Mouse (Mus musculus) midbrain, embryonic 13.5 days (tissue): ENCODE measurements at regions not wholly inside any gene's neighbourhood (a gene's known extent, or its start where the extent isn't known, plus 50 kb on each side); places are given as distances from the start of the nearest gene placed in this dataset.

Source experiments
- ATAC-seq: fragments of 200-750 bp; cut with Nextera tagmentation; 2 replicates; pipeline ENCODE4 v1.8.0; 2017; ENCODE audit warnings: mild to moderate bottlenecking, moderate TSS enrichment, moderate library complexity
- H3K27ac ChIP-seq: fragments of 300-500 bp; sonication (generic); 2 replicates; pipeline ENCODE4 v1.5.1; 2015; ENCODE audit warnings: inconsistent platforms, mild to moderate bottlenecking, moderate library complexity
- H3K27me3 ChIP-seq: fragments of 300-500 bp; sonication (generic); 2 replicates; pipeline ENCODE4 v1.6.1; 2015; ENCODE audit warnings: mild to moderate bottlenecking, inconsistent platforms
- H3K36me3 ChIP-seq: fragments of 300-500 bp; sonication (generic); 2 replicates; pipeline ENCODE4 v1.6.1; 2015; ENCODE audit warnings: mild to moderate bottlenecking, inconsistent platforms
- H3K4me1 ChIP-seq: fragments of 300-500 bp; sonication (generic); replicated peaks from 2 replicates; pipeline ENCODE4 v1.6.1; 2015; ENCODE audit warnings: inconsistent platforms
- H3K4me2 ChIP-seq: fragments of 300-500 bp; sonication (generic); replicated peaks from 2 replicates; pipeline ENCODE4 v1.6.1; 2015; ENCODE audit warnings: moderate library complexity, mild to moderate bottlenecking, inconsistent platforms
- H3K4me3 ChIP-seq: fragments of 300-500 bp; sonication (generic); replicated peaks from 2 replicates; pipeline ENCODE4 v1.5.1; 2015; ENCODE audit warnings: mild to moderate bottlenecking, inconsistent platforms
- H3K9ac ChIP-seq: fragments of 300-500 bp; sonication (generic); replicated peaks from 2 replicates; pipeline ENCODE4 v1.6.1; 2015; ENCODE audit warnings: mild to moderate bottlenecking, inconsistent platforms
- H3K9me3 ChIP-seq: fragments of 300-500 bp; sonication (generic); 2 replicates; pipeline ENCODE4 v1.6.1; 2016; ENCODE audit warnings: mild to moderate bottlenecking, inconsistent platforms
- WGBS: fragments of 180-500 bp; shearing (Covaris S2); methylation state at CpG from one replicate; pipeline ENCODE4 v1.1.7; 2015; 5-methylcytosine and 5-hydroxymethylcytosine counted together

DNA sequence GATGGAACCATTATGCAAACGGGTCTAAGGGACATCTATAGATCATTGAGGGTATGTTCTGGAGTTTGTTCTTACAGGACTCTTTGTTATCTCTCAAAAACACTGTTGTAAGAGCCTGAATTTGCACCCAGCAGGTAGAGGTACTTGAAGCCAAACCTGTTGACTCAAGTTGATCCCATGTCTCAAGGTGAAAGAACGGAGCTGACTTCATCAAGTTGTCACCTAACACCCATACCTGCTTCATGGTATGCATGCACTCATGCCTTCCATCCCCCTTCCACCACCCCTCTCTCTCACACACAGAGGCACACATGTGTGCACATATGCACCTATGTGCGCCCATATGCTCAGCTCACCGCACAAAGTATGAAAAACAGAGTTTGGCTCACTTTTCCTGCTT lies 189.0 kb downstream of the Ttll7 start:
- H3K9ac ChIP-seq, result no peak overlapping the region
- no peak overlapping the region for H3K4me2 ChIP-seq
- 91% methylated on average over 4 of the region's 4 CpGs for WGBS
- H3K36me3 ChIP-seq, result no peaks in the 10 kb centered on the region
- no peaks in the 10 kb centered on the region for H3K9me3 ChIP-seq
- no peaks in the 10 kb centered on the region for H3K27me3 ChIP-seq
- H3K27ac ChIP-seq, result no peak overlapping the region
- H3K4me3 ChIP-seq, result no peak overlapping the region
- ATAC-seq, result no peak
- H3K4me1 ChIP-seq, result no peaks in the 10 kb centered on the region

GRCm38 (mm10) chr3:147042911-147043310 lies 190.7 kb downstream of the Ttll7 start:
- H3K4me1 ChIP-seq, result no peaks in the 10 kb centered on the region
- no peak overlapping the region for H3K27ac ChIP-seq
- H3K27me3 ChIP-seq, result no peaks in the 10 kb centered on the region
- WGBS, result 85% methylated on average over 3 of the region's 3 CpGs
- no peak for ATAC-seq
- H3K36me3 ChIP-seq, result no peaks in the 10 kb centered on the region
- no peak overlapping the region for H3K4me3 ChIP-seq
- H3K4me2 ChIP-seq, result no peak overlapping the region
- no peak overlapping the region for H3K9ac ChIP-seq
- H3K9me3 ChIP-seq, result no peaks in the 10 kb centered on the region

DNA sequence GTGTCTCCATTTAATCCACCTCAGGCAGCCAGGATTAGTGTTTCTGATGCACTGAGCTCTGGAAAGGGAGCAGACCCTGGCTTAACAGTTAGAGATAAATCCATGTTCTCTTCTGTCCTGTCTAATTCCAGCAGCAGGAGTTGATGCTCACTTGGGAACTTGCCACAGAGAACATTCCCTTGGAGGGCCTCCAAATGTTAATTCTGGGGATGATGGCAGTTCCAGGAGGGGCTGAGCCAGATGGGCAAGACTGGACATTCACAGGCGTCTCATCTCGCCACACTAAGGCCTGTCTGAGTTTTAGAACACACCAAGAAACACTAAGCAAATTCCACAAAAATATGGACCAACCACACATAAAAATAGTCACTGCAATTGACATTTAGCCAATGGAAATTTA lies 194.5 kb downstream of the Ttll7 start:
- no peaks in the 10 kb centered on the region for H3K27me3 ChIP-seq
- H3K4me2 ChIP-seq, result no peak overlapping the region
- WGBS, result 70% methylated on average over 2 of the region's 2 CpGs
- H3K9me3 ChIP-seq, result no peaks in the 10 kb centered on the region
- H3K4me1 ChIP-seq, result no peaks in the 10 kb centered on the region
- H3K27ac ChIP-seq, result no peak overlapping the region
- no peak overlapping the region for H3K4me3 ChIP-seq
- H3K36me3 ChIP-seq, result no peaks in the 10 kb centered on the region
- no peak overlapping the region for H3K9ac ChIP-seq
- ATAC-seq, result no peak

- no peak overlapping the region for H3K27ac ChIP-seq
- no peaks in the 10 kb centered on the region for H3K4me1 ChIP-seq
- no peaks in the 10 kb centered on the region for H3K36me3 ChIP-seq
- no peaks in the 10 kb centered on the region for H3K27me3 ChIP-seq
- H3K9ac ChIP-seq, result no peak overlapping the region
- no peak overlapping the region for H3K4me3 ChIP-seq
- WGBS, result 81% methylated on average over 8 of the region's 8 CpGs
- H3K9me3 ChIP-seq, result no peaks in the 10 kb centered on the region
- H3K4me2 ChIP-seq, result no peak overlapping the region
- no peak for ATAC-seq
Measured at GRCm38 (mm10) chr3:147054157-147054838, 202.1 kb downstream of the Ttll7 start.

DNA sequence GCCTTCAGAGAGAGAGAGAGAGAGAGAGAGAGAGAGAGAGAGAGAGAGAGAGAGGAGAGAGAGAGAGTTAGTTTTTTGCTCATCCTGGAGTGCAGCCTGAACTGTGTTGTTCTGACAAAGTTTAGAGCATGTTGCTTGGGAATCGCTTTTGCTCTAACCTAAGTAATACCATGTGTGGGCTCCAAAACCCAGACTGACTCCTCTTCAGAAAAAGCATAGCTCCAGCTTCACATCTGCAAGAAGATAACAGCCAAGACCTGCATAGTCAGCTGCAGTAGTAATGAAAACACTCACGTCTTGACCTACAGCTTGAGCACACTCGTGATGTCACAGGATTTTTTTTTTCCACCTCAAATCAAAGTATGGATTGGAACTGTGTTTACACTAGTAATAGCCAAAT lies 205.7 kb downstream of the Ttll7 start:
- no peak overlapping the region for H3K4me2 ChIP-seq
- 83% methylated on average over 3 of the region's 3 CpGs for WGBS
- H3K27ac ChIP-seq, result no peak overlapping the region
- H3K9ac ChIP-seq, result no peak overlapping the region
- H3K27me3 ChIP-seq, result no peaks in the 10 kb centered on the region
- H3K4me1 ChIP-seq, result no peaks in the 10 kb centered on the region
- H3K36me3 ChIP-seq, result no peaks in the 10 kb centered on the region
- H3K4me3 ChIP-seq, result no peak overlapping the region
- H3K9me3 ChIP-seq, result no peaks in the 10 kb centered on the region
- no peak for ATAC-seq

GRCm38 (mm10) chr3:147060659-147061058 lies 208.5 kb downstream of the Ttll7 start:
- Histone ChIP-seq H3K27me3 (no peaks in the 10 kb centered on the region), H3K4me1 (peaks cover 11% of the 10 kb centered on the region), H3K27ac (no peak overlapping the region), H3K4me3 (no peak overlapping the region), H3K4me2 (no peak overlapping the region), H3K36me3 (no peaks in the 10 kb centered on the region), H3K9me3 (no peaks in the 10 kb centered on the region), H3K9ac (no peak overlapping the region)
- ATAC-seq, result no peak
- WGBS, result 90% methylated on average over 8 of the region's 8 CpGs

- Histone ChIP-seq H3K36me3 (no peaks in the 10 kb centered on the region), H3K27me3 (no peaks in the 10 kb centered on the region), H3K4me2 (no peak overlapping the region), H3K27ac (no peak overlapping the region), H3K4me3 (no peak overlapping the region), H3K9ac (no peak overlapping the region), H3K4me1 (peaks cover 11% of the 10 kb centered on the region), H3K9me3 (no peaks in the 10 kb centered on the region)
- ATAC-seq, result no peak
- WGBS, result 83% methylated on average over 7 of the region's 7 CpGs
Measured at GRCm38 (mm10) chr3:147062451-147062850, 210.3 kb downstream of the Ttll7 start.

DNA sequence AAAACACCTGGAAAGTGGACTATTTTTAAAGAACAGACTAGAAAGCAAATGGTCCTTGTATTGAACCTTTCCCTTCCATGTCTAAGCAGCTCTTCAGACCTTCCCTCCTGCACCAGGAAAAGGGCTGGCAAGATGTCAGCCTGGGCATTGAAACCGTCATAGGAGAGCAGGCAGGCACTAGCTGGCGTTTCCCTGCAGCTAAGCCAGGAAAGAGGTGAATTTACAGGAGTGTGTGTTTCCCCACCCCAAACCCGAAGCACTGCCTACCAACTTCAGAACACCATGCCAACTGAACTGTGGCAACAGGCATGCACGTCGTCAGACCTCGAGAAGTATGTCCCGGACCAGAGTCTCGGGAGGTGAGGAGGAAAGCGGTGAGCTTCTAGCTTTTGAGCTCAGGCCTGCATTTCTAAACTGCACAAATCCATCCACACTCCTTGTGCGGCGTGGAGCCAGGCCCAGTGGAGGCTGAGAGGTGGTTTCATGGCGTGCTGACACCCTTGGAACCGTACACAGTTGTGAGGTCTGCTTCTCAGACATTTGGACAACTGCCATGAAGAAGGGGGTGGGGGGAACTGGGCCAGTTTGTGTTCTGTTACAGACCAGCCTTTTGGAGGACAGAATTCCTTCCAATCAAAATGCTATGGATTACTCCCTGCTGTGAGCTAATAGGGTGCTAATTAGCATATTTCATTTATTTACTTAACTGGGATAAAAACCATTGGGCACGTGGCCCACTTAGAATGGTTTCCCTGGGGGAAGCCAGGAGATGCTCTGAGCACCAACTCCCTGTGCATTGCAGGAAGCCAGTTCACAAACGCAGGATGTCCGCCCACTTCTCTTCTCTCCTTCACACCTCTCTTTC lies 211.6 kb downstream of the Ttll7 start:
- Histone ChIP-seq H3K27ac (no peak overlapping the region), H3K4me2 (no peak overlapping the region), H3K4me3 (no peak overlapping the region), H3K36me3 (no peaks in the 10 kb centered on the region), H3K4me1 (peaks cover 11% of the 10 kb centered on the region), H3K9me3 (no peaks in the 10 kb centered on the region), H3K9ac (no peak overlapping the region), H3K27me3 (no peaks in the 10 kb centered on the region)
- WGBS, result 74% methylated on average over 16 of the region's 16 CpGs
- peak; percentile 80 for ATAC-seq

DNA sequence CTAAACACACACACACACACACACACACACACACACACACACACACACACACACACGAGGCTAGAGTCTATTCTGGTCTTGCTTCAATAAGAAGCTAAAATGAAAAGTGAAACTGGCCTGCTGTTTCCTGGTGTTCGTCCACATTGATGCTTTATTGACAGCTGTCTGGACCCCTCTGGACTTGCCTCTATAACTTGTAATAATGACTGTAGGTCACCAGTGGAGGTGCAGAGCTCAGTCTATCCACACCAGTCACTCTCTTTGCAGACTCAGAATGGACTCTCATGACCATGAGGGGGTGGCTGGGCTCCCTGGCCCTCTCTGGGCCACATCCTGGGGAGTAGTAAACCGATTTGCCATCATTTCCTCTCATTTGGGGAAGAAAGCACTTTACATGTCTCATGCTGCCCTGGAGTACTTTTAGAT lies 212.3 kb downstream of the Ttll7 start:
- Histone ChIP-seq H3K9ac (no peak overlapping the region), H3K27ac (no peak overlapping the region), H3K9me3 (no peaks in the 10 kb centered on the region), H3K4me1 (peaks cover 11% of the 10 kb centered on the region), H3K27me3 (no peaks in the 10 kb centered on the region), H3K4me3 (no peak overlapping the region), H3K36me3 (no peaks in the 10 kb centered on the region), H3K4me2 (no peak overlapping the region)
- 63% methylated on average over 3 of the region's 3 CpGs for WGBS
- ATAC-seq, result peak; percentile 65

- Histone ChIP-seq H3K9ac (no peak overlapping the region), H3K4me2 (no peak overlapping the region), H3K27ac (no peak overlapping the region), H3K36me3 (no peaks in the 10 kb centered on the region), H3K9me3 (no peaks in the 10 kb centered on the region), H3K27me3 (no peaks in the 10 kb centered on the region), H3K4me1 (no peaks in the 10 kb centered on the region), H3K4me3 (no peak overlapping the region)
- WGBS, result 92% methylated on average over 2 of the region's 2 CpGs
- no peak for ATAC-seq
Measured at GRCm38 (mm10) chr3:147070972-147071371, 218.8 kb downstream of the Ttll7 start.

DNA sequence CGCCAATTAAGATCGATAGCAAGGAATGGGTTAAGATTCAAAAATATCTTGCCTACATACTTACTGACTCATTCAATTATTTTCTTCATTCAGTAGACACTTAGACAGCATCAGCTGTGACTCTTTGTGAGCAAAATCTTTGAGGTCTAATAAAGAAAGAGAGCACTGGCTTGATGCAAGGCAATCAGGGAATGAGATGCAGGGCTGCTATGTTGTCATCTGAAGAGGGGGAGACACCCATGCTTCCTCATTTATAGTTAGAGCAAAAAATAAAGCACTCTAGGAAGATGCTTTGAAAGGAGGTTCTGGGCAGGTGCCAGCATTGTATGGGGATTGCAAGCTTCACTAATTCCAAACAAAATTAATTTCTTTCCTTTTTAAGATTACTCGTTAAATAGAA lies 228.0 kb downstream of the Ttll7 start:
- H3K27ac ChIP-seq, result no peak overlapping the region
- WGBS, result 59% methylated on average over 3 of the region's 3 CpGs
- ATAC-seq, result no peak

DNA sequence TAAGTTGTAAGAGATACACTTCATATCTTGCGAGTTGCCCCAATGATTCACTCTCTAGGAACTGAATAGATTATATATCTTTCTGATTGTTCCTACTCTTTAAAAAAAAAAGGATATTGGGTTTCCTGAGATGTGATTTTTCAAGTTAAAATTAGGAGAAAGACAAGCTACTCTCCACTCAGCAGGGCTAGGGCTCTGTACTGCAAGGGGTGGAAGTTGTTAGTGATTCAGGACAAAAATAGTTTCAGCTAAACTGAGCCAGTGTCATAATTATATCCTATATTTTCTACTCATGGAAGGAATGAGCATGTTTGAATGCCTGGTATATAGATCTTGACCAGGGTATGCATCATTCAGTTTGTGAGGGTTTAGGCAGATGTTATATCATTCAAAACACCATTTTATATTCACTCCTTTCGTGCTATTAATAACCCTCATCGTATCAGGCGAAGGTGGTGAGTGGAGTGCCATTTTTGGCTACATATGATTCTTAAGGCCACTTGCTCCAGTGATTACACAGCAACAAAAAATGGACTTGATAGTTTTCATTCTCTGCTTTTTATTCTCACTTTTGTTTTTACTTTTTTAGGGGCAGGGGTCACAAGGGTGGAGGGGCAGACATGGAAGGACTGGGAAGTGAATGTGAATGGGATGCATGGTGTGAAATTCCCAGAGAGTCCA lies 228.7 kb downstream of the Ttll7 start:
- no peak for ATAC-seq
- H3K27ac ChIP-seq, result no peak overlapping the region

More for the DNA sequence above, 228.0 kb downstream of the Ttll7 start:
- H3K36me3 ChIP-seq, result no peaks in the 10 kb centered on the region
- H3K27me3 ChIP-seq, result no peaks in the 10 kb centered on the region
- no peak overlapping the region for H3K4me2 ChIP-seq
- H3K4me3 ChIP-seq, result no peak overlapping the region
- peaks cover 36% of the 10 kb centered on the region for H3K4me1 ChIP-seq
- H3K9ac ChIP-seq, result no peak overlapping the region
- H3K9me3 ChIP-seq, result no peaks in the 10 kb centered on the region

More for the DNA sequence above, 228.7 kb downstream of the Ttll7 start:
- Histone ChIP-seq H3K4me1 (peaks cover 39% of the 10 kb centered on the region), H3K36me3 (no peaks in the 10 kb centered on the region), H3K4me2 (no peak overlapping the region), H3K9me3 (no peaks in the 10 kb centered on the region), H3K9ac (no peak overlapping the region), H3K27me3 (no peaks in the 10 kb centered on the region), H3K4me3 (no peak overlapping the region)
- WGBS, result 65% methylated on average over 4 of the region's 4 CpGs
